Mouse (Mus musculus) cortical plate, adult 2 months (tissue): ENCODE measurements at regions not wholly inside any gene's neighbourhood (a gene's known extent, or its start where the extent isn't known, plus 50 kb on each side); places are given as distances from the start of the nearest gene placed in this dataset.

Experiments used
- CTCF ChIP-seq: fragments of 200-500 bp; IDR thresholded peaks from 2 replicates; pipeline ENCODE4 v1.5.1; 2011; ENCODE audit warnings: mild to moderate bottlenecking, control low read depth, low read length; ENCODE audit not compliant: insufficient read depth; ENCODE audit errors: extremely low read depth
- POLR2A ChIP-seq: fragments of 200-500 bp; IDR thresholded peaks from 2 replicates; pipeline ENCODE4 v1.6.1; 2011; ENCODE audit warnings: mild to moderate bottlenecking, low read length, control low read depth; ENCODE audit not compliant: insufficient read depth; ENCODE audit errors: extremely low read depth

DNA sequence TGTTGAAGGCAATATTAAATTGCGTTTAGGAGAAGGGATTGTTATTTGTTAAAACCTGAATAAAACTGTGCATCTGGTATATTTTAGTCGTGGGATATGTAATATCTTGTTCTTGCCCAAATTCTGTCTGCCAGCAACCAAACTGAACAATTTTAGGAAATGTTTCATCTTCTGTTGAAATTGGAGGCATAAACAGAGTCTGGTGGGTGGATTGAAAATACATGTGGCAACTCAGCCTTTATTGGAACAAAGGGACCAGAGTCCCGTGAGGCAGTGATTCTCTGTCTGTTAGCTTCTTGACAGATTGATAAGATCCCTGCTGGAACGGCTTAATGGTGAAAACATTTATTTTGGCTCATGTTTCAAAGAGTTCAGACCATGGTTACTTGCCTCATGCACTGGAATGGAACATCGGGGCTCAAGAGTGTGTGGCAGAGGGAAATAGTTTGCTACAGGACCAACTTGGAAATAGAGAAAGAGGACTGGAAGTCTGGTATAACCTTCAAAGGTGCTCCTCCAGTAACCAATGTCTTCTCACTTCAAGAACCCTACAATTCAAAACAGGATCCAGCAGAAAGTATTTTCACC lies 640.7 kb downstream of the Tox3 start:
- TF ChIP-seq POLR2A = no peak
- no peak for TF ChIP-seq CTCF
